Mouse (Mus musculus) MEL (cell line): Measurements from ENCODE around the gene Dync1i2. TPM values are rescaled to one million over a fixed set of nuclear protein-coding genes. Genes with fewer than 3 reads are reported as not detected.
A peak's percentile ranks its signal among the peaks of the same experiment; 100 is the strongest.

Source experiments
- DNase-seq: peaks from one replicate; pipeline ENCODE4 v3.0.0; 2011; ENCODE audit warnings: low read depth, low spot score
- H3K27ac ChIP-seq: 2 replicates; pipeline ENCODE4 v1.5.1; 2012; ENCODE audit warnings: low read depth, mild to moderate bottlenecking, control low read depth, low read length, moderate library complexity; ENCODE audit not compliant: control insufficient read depth
- H3K27me3 ChIP-seq, 2 experiments: fragments of 150-350 bp in 1 of 2; sonication (generic) in 1 of 2; 2 replicates each; pipeline ENCODE4 v1.6.1; 2012; ENCODE audit warnings: low read length in 2 of 2, mild to moderate bottlenecking in 2 of 2, improper control_type of control experiment in 1 of 2, moderate library complexity in 1 of 2; ENCODE audit not compliant: insufficient read depth in 2 of 2, control insufficient read depth in 1 of 2
- H3K36me3 ChIP-seq, 2 experiments: 2 replicates each; pipeline ENCODE4 v1.6.1; 2012 to 2014; ENCODE audit warnings: low read length in 2 of 2, improper control_type of control experiment in 1 of 2, inconsistent platforms in 1 of 2, mild to moderate bottlenecking in 1 of 2; ENCODE audit not compliant: insufficient read depth in 2 of 2, control insufficient read depth in 1 of 2
- H3K4me1 ChIP-seq, 2 experiments: fragments of 150-350 bp in 1 of 2; sonication (generic) in 1 of 2; 2 replicates each; pipeline ENCODE4 v1.6.1; 2012; ENCODE audit warnings: low read length in 2 of 2, improper control_type of control experiment in 1 of 2, mild to moderate bottlenecking in 1 of 2; ENCODE audit not compliant: insufficient read depth in 2 of 2, control insufficient read depth in 1 of 2
- H3K4me3 ChIP-seq, 2 experiments: fragments of 150-350 bp in 1 of 2; sonication (generic) in 1 of 2; 2 replicates each; pipeline ENCODE4 v1.5.1; 2012; ENCODE audit warnings: low read depth in 2 of 2, low read length in 2 of 2, mild to moderate bottlenecking in 2 of 2, moderate library complexity in 2 of 2, control low read depth in 1 of 2, improper control_type of control experiment in 1 of 2; ENCODE audit not compliant: control insufficient read depth in 1 of 2, insufficient read depth in 1 of 2
- H3K79me2 ChIP-seq: 2 replicates; pipeline ENCODE4 v1.6.1; 2012; ENCODE audit warnings: mild to moderate bottlenecking, low read length, moderate library complexity; ENCODE audit not compliant: control insufficient read depth, poor library complexity, insufficient read depth
- H3K9ac ChIP-seq: 2 replicates; pipeline ENCODE4 v1.6.1; 2012; ENCODE audit warnings: low read depth, mild to moderate bottlenecking, control low read depth, low read length, moderate library complexity; ENCODE audit not compliant: control insufficient read depth, poor library complexity, severe bottlenecking
- H3K9me3 ChIP-seq: fragments of 150-350 bp; sonication (generic); replicated peaks from 2 replicates; pipeline ENCODE4 v1.6.1; 2012; ENCODE audit warnings: mild to moderate bottlenecking, low read length, improper control_type of control experiment, moderate library complexity; ENCODE audit not compliant: insufficient read depth
- CTCF ChIP-seq, 3 experiments: IDR thresholded peaks in 2 of 3; conservative IDR thresholded peaks in 1 of 3; 2 replicates each; pipeline ENCODE4 v1.5.1; 2011 to 2012; ENCODE audit warnings: low read length in 3 of 3, low read depth in 2 of 3, mild to moderate bottlenecking in 2 of 3, improper control_type of control experiment in 1 of 3, inconsistent platforms in 1 of 3, mixed read lengths in 1 of 3, moderate library complexity in 1 of 3; ENCODE audit not compliant: control insufficient read depth in 1 of 3, insufficient read depth in 1 of 3, poor library complexity in 1 of 3, severe bottlenecking in 1 of 3
- ETS1 ChIP-seq: IDR thresholded peaks from 2 replicates; pipeline ENCODE4 v1.6.1; 2012; ENCODE audit warnings: low read depth, mild to moderate bottlenecking, inconsistent platforms, low read length, improper control_type of control experiment, moderate library complexity
- GABPA ChIP-seq: IDR thresholded peaks from 2 replicates; pipeline ENCODE4 v1.6.1; 2012; ENCODE audit warnings: low read depth, mild to moderate bottlenecking, inconsistent platforms, low read length, improper control_type of control experiment, moderate library complexity
- GATA1 ChIP-seq: IDR thresholded peaks from 2 replicates; pipeline ENCODE4 v1.6.1; 2011; ENCODE audit warnings: low read depth, low read length, improper control_type of control experiment
- MAZ ChIP-seq: IDR thresholded peaks from 2 replicates; pipeline ENCODE4 v1.6.1; 2012; ENCODE audit warnings: low read depth, mild to moderate bottlenecking, inconsistent platforms, low read length, improper control_type of control experiment
- MXI1 ChIP-seq: IDR thresholded peaks from 2 replicates; pipeline ENCODE4 v1.6.1; 2011; ENCODE audit warnings: mild to moderate bottlenecking, low read depth, low read length, improper control_type of control experiment
- MYC ChIP-seq: IDR thresholded peaks from 2 replicates; pipeline ENCODE4 v1.6.1; 2011; ENCODE audit warnings: low read depth, mild to moderate bottlenecking, low read length, improper control_type of control experiment, moderate library complexity
- POLR2A ChIP-seq, 2 experiments: IDR thresholded peaks; 2 replicates each; pipeline ENCODE4 v1.6.1; 2011 to 2012; ENCODE audit warnings: low read length in 2 of 2, mild to moderate bottlenecking in 2 of 2, control low read depth in 1 of 2, improper control_type of control experiment in 1 of 2, low read depth in 1 of 2, moderate library complexity in 1 of 2; ENCODE audit not compliant: control insufficient read depth in 1 of 2, insufficient read depth in 1 of 2, poor library complexity in 1 of 2
- POLR2AphosphoS5 ChIP-seq: IDR thresholded peaks from 2 replicates; pipeline ENCODE4 v1.6.1; 2012; ENCODE audit warnings: low read depth, borderline replicate concordance, mild to moderate bottlenecking, inconsistent platforms, low read length, moderate library complexity, mixed read lengths
- SIN3A ChIP-seq: IDR thresholded peaks from 2 replicates; pipeline ENCODE4 v1.6.1; 2012; ENCODE audit warnings: low read length, improper control_type of control experiment, inconsistent platforms
- SMC3 ChIP-seq: IDR thresholded peaks from 2 replicates; pipeline ENCODE4 v1.6.1; 2011; ENCODE audit warnings: low read depth, low read length, improper control_type of control experiment
- TAL1 ChIP-seq: IDR thresholded peaks from 2 replicates; pipeline ENCODE4 v1.6.1; 2012; ENCODE audit warnings: mild to moderate bottlenecking, inconsistent platforms, low read length, moderate library complexity, mixed read lengths
- TBP ChIP-seq: IDR thresholded peaks from 2 replicates; pipeline ENCODE4 v1.8.0; 2011; ENCODE audit warnings: low read depth, low read length, improper control_type of control experiment
- ZKSCAN1 ChIP-seq: IDR thresholded peaks from 2 replicates; pipeline ENCODE4 v1.6.1; 2012; ENCODE audit warnings: low read depth, mild to moderate bottlenecking, inconsistent platforms, low read length, improper control_type of control experiment, moderate library complexity
- ZMIZ1 ChIP-seq: IDR thresholded peaks from 2 replicates; pipeline ENCODE4 v1.6.1; 2012; ENCODE audit warnings: low read depth, mild to moderate bottlenecking, inconsistent platforms, low read length, improper control_type of control experiment, moderate library complexity
- ZNF384 ChIP-seq: IDR thresholded peaks from 2 replicates; pipeline ENCODE4 v1.6.1; 2012; ENCODE audit warnings: low read depth, mild to moderate bottlenecking, inconsistent platforms, low read length, improper control_type of control experiment
- polyA plus RNA-seq, 2 experiments: library from polyadenylated mRNA; stranded (reverse) in 1 of 2; unstranded in 1 of 2; fragments of >175 nt in 1 of 2; fragments of >200 nt in 1 of 2; gene quantifications; 2 replicates each; pipeline versions ENCODE4 v1.2.1 to v1.2.4; 2012; ENCODE audit warnings: low replicate concordance in 2 of 2, low read depth in 1 of 2; ENCODE audit not compliant: insufficient read length in 2 of 2, insufficient read depth in 1 of 2, missing spikeins in 1 of 2
- total RNA-seq: library from RNA; depleted of rRNA; stranded (reverse); fragments of 300-350 nt; gene quantifications from 2 replicates; pipeline ENCODE4 v1.2.3, GENCODE M21; 2012

The Dync1i2 gene
- total and polyA plus RNA-seq, 3 experiments: 21.8 to 156 (median 59.1) TPM

DNA sequence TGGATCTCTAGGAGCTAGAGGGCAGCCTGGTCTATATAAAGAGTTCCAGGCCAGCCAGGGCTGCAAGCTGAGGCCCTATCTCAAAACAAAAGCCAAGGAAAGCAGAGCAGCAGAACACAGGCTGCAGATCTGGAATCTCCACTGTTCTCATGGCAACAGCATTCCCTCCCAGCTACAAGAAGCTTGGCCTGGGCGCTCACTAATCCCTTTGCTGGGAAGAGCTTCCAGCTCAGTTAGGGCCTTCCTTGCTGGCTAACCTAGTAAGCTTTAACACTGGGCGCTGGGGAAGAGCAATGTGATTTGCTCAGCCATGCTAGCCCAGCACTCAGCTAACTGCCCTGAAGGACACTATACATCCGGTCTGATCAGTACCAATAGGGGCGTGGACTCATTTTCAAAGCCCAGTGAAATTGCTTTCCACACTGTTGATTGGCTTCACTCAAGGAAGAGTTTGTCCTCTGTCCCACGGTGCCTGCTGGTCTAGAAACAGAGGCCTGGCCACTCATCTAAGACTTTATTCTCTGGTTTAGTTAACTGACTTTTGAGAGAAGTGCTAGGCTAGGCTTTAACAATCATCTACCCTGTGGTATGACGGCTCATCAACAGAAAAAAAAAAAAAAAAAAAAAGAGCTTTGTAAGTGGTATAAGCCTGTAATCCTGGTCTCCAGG is 78.7 kb downstream of the Dync1i2 start:
- TF ChIP-seq ZNF384: 0 out of 2 replicates have a peak, but pooled peaks have one; percentile 9
- no peak for TF ChIP-seq GABPA
- TF ChIP-seq ZMIZ1: no peak
- DNase-seq: no peak
- no peaks in the 10 kb centered on the region for H3K27me3 ChIP-seq
- H3K4me1 ChIP-seq: peaks cover 0 to 3% of the 10 kb centered on the region in 2 experiments; a peak in 1 of 4 replicates
- no peak overlapping the region for H3K27ac ChIP-seq
- no peak overlapping the region for H3K9ac ChIP-seq
- H3K79me2 ChIP-seq: no peaks in the 10 kb centered on the region
- H3K4me3 ChIP-seq: no peak overlapping the region
- no peaks in the 10 kb centered on the region; a peak in 2 of 4 replicates for H3K36me3 ChIP-seq
- H3K9me3 ChIP-seq: no peaks in the 10 kb centered on the region

DNA sequence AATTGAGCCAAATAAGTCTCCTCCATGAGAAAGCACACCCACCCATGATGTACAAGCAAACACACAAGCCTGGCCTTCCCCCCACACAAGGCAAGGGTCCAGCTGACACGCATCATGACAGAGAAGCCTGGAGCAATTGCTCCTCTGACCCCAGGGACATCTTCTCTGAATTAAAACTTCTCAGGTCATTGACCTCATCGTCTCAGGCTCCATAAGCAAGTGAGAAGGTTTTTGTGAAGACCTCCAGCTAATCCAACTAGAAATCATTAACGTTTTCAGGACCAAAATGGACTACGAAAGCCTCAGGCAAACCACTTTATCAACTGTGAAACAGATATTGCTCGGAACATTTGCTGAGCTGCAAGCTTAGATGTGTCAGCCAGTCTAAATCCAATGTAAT is 80.1 kb downstream of the Dync1i2 start:
- Histone ChIP-seq H3K36me3 (no peaks in the 10 kb centered on the region; a peak in 2 of 4 replicates), H3K4me1 (peaks cover 0 to 3% of the 10 kb centered on the region in 2 experiments; a peak in 1 of 4 replicates), H3K9me3 (no peaks in the 10 kb centered on the region)
- no peak for TF ChIP-seq MAZ
- no peak for TF ChIP-seq CTCF (IDR thresholded peaks at IDR 0.05 in 2 of 3, conservative IDR thresholded peaks at IDR 0.05 in 1 of 3; ENCODE audit: control insufficient read depth in 1 of 3, insufficient read depth in 1 of 3, low read depth in 2 of 3, low read length in 3 of 3, poor library complexity in 1 of 3, severe bottlenecking in 1 of 3)
- TF ChIP-seq GATA1: no peak
- no peak for TF ChIP-seq ETS1
- no peak for TF ChIP-seq ZKSCAN1
- TF ChIP-seq TAL1: no peak
- no peak for TF ChIP-seq POLR2A (IDR thresholded peaks at IDR 0.05; ENCODE audit: control insufficient read depth in 1 of 2, insufficient read depth in 1 of 2, low read depth in 1 of 2, low read length in 2 of 2, poor library complexity in 1 of 2)
- no peak for TF ChIP-seq SIN3A
- no peak for TF ChIP-seq MYC
- TF ChIP-seq TBP: no peak
- no peak for TF ChIP-seq ZNF384
- TF ChIP-seq SMC3: no peak
- no peak for TF ChIP-seq MXI1
- TF ChIP-seq, all 39 proteins: peak for 0
- Histone ChIP-seq H3K9ac (no peak overlapping the region), H3K4me3 (no peak overlapping the region), H3K79me2 (no peaks in the 10 kb centered on the region), H3K27me3 (no peaks in the 10 kb centered on the region), H3K27ac (no peak overlapping the region)
- no peak for DNase-seq

DNA sequence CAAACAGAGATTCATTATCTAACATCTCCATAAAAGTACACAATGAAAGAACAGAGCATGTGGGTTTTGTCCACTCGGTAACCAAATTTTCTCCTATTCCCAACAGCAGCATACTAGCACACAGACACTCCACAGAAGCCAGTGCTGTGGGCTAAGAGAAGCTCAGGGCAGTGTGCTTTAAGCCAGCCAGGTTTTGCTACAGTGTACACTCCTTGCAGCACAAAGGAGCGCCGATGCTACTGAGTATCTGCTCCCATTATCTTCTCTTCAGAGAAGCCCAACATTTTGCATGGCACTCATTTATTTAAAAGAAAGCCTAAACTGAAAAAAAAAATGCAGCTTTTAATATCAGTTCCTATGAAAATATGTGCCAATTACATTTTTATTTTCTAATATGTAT is 82.5 kb downstream of the Dync1i2 start:
- H3K79me2 ChIP-seq: no peaks in the 10 kb centered on the region
- H3K9me3 ChIP-seq: no peaks in the 10 kb centered on the region
- H3K36me3 ChIP-seq: no peaks in the 10 kb centered on the region; a peak in 2 of 4 replicates
- DNase-seq: no peak
- no peak overlapping the region for H3K27ac ChIP-seq
- peaks cover 0 to 3% of the 10 kb centered on the region in 2 experiments; a peak in 1 of 4 replicates for H3K4me1 ChIP-seq
- no peaks in the 10 kb centered on the region for H3K27me3 ChIP-seq
- no peak overlapping the region for H3K9ac ChIP-seq
- H3K4me3 ChIP-seq: no peak overlapping the region
- TF ChIP-seq POLR2AphosphoS5: no peak
